Mouse (Mus musculus) urinary bladder, postnatal 25 days (tissue): ENCODE data around the gene Olfr591.
"Not testable (repeated sequence)": the region's sequence is repeated elsewhere in the genome, so short reads cannot be mapped to it uniquely, and the experiment has no call there.

Source experiments
- DNase-seq: peaks from one replicate; pipeline ENCODE4 v3.0.0; 2022; ENCODE audit warnings: low spot score

Gene Olfr591

DNA sequence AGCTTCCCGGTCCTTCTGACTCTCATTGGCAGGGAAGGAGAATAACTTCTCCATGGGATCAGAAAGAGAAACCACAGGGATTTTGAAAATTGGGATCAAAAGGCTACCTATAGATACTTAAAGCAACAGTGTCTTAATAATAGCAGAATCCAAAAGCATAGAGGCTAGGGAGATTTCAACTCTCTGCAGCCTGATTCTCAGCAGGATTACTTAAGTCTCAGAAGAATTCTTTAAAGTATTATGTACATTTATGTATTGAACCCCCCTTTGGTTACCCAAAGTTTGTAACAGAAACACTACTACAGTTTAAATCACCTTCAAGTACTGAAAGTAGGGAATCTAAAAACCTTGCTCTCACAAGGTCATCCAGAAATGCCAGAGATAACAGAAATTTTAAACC, at the start of gene Olfr591:
Gene Olfr591 (minus strand): TSS at position 101 of the 400 bp plus-strand sequence.
- no peak for DNase-seq

DNA sequence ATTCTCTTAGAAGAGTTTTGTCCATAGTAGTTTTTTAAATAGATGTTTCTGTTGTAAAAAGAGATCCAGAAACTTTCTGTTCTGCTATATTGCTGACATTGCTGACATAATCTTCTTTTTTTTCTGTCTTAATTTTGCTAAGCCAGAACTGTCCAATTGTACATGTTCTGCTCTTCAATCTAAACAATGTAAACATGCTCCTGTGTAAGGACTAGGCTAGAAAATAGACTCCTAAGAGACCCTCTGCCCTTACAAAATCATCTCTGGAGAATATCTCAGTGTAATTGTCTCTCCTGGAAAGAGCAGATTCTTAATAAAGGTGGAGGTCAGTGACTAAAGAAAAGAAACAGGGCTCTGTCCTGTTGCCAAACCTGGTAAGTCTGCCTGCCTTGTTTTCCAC, 38.6 kb upstream of the Olfr591 start, which contains the start of gene Olfr594:
Gene Olfr594 (plus strand): TSS at position 301 of the 400 bp plus-strand sequence.
- no peak for DNase-seq

GRCm38 (mm10) chr7:103212050-103212449, 33.9 kb upstream of the Olfr591 start:
- DNase-seq, result not testable (repeated sequence)

GRCm38 (mm10) chr7:103211562-103211961, 33.4 kb upstream of the Olfr591 start, which contains the start of gene Olfr593:
TSS of gene Olfr593 (plus strand) at chr7:103211862.
- no peak for DNase-seq

GRCm38 (mm10) chr7:103184503-103184902, 6.4 kb upstream of the Olfr591 start, which contains the start of gene Olfr592:
TSS of gene Olfr592 (plus strand) at chr7:103184803.
- DNase-seq, result not testable (repeated sequence)

- no peak for DNase-seq
These were observed 8.4 kb downstream of the Olfr591 start for GRCm38 (mm10) chr7:103169697-103170096.

GRCm38 (mm10) chr7:103156256-103156655, 21.9 kb downstream of the Olfr591 start, which contains the start of gene Olfr589:
TSS of gene Olfr589 (minus strand) at chr7:103156356.
- DNase-seq, result no peak

GRCm38 (mm10) chr7:103140579-103140978, 37.6 kb downstream of the Olfr591 start, which contains the start of gene Olfr588-ps1:
TSS of gene Olfr588-ps1 (plus strand) at chr7:103140879.
- no peak for DNase-seq

- no peak for DNase-seq
These were observed 52.6 kb downstream of the Olfr591 start, which contains the start of gene Olfr586 for GRCm38 (mm10) chr7:103125538-103125937. TSS of gene Olfr586 (minus strand) at chr7:103125638.

- DNase-seq, result no peak
These were observed 58.7 kb downstream of the Olfr591 start for GRCm38 (mm10) chr7:103119406-103119805.
